Mouse (Mus musculus): ENCODE data around the gene 1700056E22Rik.

- TF ChIP-seq CTCF (IDR thresholded peaks at IDR 0.05; ENCODE audit: borderline replicate concordance, insufficient read depth, low read length) (no peak), POLR2A (IDR thresholded peaks at IDR 0.05; ENCODE audit: low read depth, low read length) (no peak)
Observed at GRCm38 (mm10) chr1:184013106-184013505, 21.0 kb downstream of the 1700056E22Rik start, which contains the start of gene Dusp10.
